Mouse (Mus musculus): ENCODE measurements at regions not wholly inside any gene's neighbourhood (a gene's known extent, or its start where the extent isn't known, plus 50 kb on each side); places are given as distances from the start of the nearest gene placed in this dataset.

DNA sequence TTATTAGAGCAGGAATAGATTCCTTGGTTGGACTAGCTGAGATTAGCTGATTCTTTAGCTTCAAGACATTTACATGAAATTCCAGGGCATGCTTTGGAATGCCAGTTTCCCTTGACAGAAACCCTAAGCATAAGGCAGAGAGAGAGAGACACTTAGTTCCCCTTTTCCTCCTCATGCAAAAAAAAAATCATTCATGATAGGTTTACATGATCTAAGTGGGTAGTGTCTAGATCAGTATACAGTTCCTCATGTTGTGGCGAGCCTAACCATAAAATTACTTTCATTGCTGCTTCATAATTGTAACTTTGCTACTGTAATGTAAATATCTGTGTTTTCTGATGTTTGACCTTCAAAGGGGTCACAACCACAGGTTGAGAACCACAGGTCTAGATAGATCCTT lies 154.3 kb upstream of the Pkn2 start:
- intact Hi-C loops (cut with DNase I), result no loop called here
- DNase-seq (ENCODE audit: low spot score in 2 of 2), result no peak

DNA sequence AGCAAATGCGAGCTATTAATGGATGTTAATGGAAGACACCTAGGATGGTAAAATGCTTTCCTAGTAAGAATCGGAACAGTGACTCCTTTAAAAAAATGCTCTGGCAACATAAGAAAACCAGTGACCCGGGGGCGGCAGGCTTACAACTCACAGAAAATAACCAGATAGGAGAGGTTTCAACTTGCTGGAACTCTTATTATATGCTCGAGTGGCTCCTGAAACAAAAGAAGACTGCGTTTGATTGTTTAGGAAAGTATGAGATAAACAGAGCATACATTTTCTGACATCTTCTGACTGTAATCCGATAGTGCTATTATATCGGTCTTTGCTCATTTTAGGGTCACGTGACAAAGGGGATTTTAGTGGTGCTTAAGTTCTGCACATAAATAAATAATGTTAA lies 152.8 kb upstream of the Pkn2 start:
- intact Hi-C loops (cut with DNase I), result no loop called here
- no peak for DNase-seq (ENCODE audit: low spot score in 2 of 2)

DNA sequence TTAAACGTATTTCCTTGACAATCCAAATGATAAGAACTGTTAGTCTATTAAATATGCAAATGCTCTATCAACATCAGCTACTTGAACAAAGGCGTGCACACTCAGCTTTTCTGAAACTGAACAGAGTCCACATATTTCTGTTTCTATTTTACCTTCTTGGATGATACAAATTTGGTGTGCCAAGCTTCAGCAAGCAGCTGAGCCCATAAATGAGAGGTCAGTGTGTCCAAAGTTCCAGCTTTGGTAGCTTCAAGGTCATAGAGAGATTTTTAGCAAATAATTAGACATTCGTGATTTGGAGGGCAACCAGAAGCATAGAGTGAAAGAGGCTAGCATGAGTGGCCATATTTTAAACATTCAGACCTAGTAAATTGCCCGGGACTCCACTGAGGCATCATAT lies 140.7 kb upstream of the Pkn2 start:
- intact Hi-C loops (cut with DNase I), result no loop called here
- DNase-seq (ENCODE audit: low spot score in 2 of 2), result no peak

DNA sequence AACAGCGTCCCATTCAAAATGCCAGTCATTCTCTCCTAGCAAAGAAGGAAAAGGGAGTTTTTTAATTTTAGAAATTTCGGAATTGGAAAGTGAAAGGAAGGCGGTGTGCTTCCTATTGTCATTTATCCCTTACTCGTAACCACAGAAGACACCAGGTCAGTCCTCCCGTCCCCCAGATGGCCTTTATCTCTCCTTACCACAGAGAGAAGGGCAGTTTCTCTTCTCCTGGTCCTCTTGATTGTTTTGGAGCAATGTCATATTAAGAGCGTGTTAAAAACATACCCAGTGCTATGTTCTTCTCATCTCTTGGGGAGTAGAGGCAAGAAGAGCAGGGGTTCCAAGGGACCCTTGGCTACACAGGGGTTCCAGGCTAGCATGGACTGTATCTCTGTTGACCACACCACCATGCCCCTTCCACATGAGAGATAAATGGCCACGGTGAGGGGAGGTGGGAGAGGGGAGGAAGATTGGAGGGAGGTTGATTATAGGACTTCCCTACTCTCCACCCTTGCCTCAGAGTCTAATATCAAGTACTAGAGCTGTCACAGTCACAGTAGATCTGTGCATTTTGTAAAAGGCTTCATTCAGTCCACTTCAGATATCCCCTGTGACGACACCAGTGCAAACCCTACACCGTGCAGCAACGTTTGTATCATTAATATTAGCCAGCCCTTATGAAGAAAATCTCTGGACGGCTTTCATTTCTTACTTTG lies 139.5 kb upstream of the Pkn2 start:
- DNase-seq (ENCODE audit: low spot score in 2 of 2), result no peak
- intact Hi-C loops (cut with DNase I), result no loop called here

DNA sequence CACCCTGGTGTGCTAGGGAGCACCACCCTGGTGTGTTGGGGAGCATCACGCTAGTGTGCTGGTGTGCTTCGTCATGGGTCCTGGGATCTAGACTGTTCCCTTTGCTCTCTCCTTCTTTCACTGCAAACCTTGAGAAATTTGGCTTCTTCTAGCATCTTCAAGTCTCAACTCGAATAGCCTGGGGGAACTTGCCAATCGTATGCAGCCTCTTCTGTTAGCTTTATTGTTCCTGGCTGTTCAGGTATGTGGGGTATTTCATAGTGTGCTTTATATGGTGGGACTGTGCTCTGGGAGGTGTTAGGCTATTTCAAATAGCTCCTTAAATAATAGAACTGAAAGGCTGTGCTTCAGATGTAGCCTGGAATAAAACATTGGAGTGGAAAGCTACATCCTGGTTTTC lies 135.7 kb upstream of the Pkn2 start:
- intact Hi-C loops (cut with DNase I), result no loop called here
- no peak for DNase-seq (ENCODE audit: low spot score in 2 of 2)

DNA sequence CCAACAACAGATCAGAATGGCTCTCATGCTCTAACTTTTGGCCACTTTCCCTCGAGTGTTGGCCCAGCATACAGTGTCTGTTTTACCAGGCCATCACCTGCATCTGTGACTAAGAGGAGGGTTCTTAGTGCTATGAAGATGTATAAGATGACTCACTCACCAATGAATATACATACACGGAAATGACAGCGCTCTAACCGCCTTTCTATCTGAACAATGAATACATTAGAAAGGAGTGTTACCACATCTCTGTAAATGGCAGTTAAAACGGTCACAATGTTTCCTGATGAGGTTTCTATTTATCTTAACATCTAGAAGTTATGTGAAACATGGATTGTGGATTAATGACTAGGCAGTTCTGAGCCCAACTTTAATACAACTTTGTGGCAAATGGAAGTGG lies 135.0 kb upstream of the Pkn2 start:
- DNase-seq (ENCODE audit: low spot score in 2 of 2), result no peak
- intact Hi-C loops (cut with DNase I), result no loop called here

DNA sequence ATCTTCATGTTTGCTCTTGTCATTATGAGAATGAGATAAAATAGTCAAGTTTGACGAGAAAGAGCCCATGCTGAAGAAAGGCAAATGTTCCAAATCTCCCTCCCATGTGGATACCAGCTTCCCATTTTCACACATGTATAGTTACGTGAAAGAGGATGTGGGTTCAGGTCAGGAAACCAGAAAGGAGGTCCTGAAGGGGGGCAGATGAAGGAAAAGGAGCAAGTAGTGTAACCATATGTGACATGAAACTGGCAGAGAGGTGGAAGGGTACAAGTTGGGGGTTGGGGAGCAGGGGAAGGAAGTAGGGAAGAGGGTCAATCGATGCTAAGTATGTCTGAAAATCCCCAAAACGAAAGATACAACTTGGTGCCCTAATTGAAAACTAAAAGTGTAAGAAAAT lies 132.6 kb upstream of the Pkn2 start:
- intact Hi-C loops (cut with DNase I), result no loop called here
- DNase-seq (ENCODE audit: low spot score in 2 of 2), result no peak

DNA sequence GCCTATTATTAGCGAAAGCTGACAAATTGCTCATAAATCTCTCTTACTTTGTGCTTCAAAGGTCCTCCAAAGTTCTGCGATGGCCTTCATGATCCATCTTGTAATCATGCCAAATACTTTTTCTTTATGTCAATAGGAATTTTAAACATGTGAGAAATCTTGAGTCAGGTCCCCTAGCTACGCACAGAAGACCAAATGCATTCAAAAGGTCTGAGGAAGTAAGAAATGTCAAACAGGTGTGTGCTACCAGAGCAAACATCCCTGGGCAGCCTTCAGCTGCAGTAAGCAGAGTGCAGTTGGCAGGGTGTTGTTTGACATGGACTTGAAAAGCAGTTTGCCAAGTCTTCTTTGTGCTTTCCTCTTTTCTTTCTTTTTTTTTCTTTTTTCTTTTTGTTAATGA lies 125.2 kb upstream of the Pkn2 start:
- no peak for DNase-seq (ENCODE audit: low spot score in 2 of 2)
- intact Hi-C loops (cut with DNase I), result no loop called here

DNA sequence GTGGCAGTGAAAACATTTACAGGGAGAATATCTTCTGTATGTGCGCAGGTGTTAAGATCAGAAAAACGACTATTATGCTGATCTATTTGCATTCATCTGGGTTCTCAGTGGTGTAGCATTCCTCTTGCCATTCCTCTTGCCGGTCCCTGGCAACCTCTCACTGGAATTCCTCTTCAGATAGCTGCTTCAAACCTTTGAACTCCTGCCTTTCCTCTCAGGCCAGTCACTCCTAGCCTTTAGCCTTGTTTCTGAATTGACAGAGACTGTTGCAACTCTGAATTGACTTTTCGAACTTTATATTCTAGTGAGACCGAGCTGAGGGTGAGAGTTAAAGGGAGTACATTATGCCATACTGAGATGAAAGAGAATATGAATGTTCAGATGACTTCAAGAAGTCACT lies 120.1 kb upstream of the Pkn2 start:
- intact Hi-C loops (cut with DNase I), result no loop called here
- no peak for DNase-seq (ENCODE audit: low spot score in 2 of 2)

DNA sequence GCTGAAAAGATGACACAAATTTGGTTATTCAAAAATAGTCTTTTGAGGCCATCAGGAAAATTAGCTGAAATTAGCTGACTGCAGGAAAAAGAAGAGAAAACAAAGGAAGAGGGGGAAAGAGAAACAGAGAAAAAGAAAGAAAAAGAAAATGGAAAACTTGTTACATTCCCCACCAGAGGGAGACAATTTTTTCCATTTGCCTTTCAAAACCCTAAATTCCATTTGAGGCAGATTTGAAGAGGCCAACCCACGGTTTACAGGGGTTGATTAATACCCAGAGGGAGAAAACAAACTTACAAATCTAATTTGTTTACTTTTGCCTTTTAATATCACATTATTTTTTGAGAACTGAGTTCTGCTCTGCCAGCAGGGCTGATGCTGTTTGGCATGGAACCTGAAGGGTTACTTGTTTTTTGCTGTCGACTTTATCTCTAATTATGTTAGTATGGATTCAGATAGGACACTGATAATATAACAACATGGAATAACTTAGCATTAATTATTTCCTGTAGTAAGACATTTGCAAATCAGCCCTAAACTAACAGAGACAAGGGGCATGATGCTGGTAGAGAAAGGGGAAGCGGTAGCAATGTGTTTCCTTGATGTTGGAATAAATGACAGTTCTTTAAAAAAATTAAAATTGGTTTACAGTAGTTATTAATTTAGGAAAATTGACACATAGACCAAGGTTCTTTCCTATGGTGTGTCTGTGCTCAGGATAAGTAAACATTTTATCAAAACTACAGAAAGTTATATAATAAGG lies 114.4 kb upstream of the Pkn2 start:
- intact Hi-C loops (cut with DNase I), result no loop called here

DNA sequence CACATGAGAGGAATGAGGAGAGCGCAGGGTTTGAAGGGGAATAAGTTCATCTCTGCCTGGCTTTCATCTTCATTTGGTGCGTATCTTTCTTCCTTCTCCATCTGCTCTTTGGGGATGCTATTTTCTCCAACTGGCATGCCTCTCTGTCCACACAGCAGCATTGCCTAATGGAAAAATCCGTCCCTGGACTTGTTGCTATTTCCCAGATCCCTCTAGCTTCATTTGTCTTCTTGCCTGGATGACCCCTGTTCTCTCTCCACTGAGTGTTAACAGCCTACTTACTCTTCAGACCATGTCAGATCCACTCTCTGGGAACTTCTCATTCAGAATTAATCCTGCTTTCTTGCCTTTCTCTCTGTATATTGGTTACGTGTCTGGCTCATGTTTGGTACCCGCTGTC lies 102.7 kb upstream of the Pkn2 start:
- DNase-seq (ENCODE audit: low spot score in 2 of 2), result no peak
- intact Hi-C loops (cut with DNase I), result no loop called here

More for the DNA sequence above, 114.4 kb upstream of the Pkn2 start:
- DNase-seq (ENCODE audit: low spot score in 2 of 2), result no peak

DNA sequence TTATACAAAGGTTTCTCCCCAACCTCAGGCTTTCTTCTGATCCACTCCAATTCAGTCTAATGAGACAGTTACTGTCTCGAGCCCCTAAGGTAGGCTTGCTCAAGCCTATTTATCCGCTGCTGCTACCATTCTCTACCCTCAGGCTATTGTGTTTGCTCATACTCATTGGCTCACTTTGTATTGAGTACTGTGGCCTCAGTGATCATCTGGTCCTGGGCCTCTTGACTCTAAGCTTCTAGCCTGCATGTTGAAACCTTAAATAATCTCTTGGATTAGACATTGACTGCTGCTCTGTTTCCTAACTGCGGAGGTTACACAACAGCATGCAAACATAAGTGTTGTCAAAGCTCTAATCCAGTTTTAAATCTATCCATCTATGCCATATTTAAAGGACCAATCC lies 99.4 kb upstream of the Pkn2 start:
- intact Hi-C loops (cut with DNase I), result no loop called here
- DNase-seq (ENCODE audit: low spot score in 2 of 2), result no peak

DNA sequence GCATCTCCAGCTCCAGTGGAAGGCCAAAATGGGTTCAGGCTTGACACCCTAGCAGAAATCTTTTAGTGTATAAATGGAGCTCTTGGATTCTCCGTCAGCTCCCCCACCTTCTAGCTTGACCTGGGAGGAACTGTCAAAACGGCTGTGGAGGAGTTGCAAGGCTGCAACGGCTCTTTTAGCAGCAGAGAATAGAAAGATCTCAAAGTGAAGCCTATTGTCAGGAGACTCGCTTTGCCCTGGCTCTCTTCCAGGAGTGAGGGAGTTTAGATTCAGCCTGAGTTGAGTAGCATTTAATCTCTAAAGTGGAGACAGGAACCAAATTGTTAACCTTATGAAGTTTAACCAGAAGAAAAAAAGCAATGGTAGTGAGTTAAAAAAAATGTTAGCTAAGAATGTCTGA lies 97.4 kb upstream of the Pkn2 start:
- DNase-seq (ENCODE audit: low spot score in 2 of 2), result no peak
- intact Hi-C loops (cut with DNase I), result no loop called here

DNA sequence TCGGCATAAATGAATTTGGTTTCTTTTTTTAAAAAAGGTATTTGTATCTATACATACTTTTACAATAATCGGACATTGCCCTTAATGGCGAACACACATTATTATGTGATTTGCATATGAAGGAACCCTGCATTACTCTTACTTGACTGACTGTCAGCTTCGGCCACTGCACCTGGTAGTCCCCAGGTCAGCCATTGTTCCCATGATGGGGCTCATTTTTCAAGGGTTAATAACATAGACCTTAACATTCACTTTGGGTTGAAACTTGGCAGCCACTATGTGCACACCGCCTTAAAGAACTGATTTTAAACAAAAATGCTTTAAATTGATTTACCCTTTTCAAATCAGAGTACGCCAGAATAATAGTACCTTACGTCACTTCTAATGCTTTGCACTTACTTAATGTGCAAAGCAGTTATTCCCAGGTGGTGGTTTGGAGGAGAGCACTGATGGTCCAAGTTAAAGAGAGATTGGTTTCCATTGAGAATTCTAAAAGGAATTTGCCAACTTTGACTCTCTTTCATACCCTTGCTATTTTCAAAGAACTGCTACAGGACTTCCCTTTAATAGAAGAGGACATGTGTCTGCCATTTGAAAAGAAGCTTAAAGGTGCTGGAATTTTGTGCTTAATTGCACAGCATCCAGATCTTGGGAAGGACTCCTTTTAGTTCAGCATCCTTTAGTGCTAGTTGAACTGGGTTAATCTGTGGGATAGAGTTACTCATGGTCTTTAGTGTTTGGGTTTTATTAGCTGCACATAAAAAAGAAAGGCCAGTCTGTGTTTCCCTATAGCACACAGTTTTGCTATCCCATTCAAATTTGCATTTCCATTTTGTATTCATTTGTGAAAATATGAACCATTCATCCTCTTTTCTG lies 95.0 kb upstream of the Pkn2 start:
- DNase-seq (ENCODE audit: low spot score in 2 of 2), result no peak
- intact Hi-C loops (cut with DNase I), result no loop called here

DNA sequence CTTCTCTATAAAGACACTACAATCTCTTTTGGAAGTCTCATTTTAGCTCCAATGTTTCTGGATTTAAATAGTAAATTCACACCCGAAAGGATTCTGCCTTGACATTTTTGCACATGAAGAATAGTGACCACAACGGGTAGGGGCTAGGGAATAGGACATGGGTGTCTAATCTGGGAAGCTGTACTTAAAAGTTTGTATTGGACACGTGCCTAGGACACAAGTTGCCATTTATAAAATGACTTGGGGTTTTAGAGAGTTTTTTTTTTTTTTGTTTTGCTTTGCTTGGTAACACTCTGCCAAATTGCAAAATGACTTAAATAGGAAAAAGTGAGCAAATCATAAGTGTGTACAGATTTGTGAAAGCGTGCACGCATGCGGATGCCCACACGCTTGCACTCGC lies 93.8 kb upstream of the Pkn2 start:
- no peak for DNase-seq (ENCODE audit: low spot score in 2 of 2)
- intact Hi-C loops (cut with DNase I), result no loop called here

DNA sequence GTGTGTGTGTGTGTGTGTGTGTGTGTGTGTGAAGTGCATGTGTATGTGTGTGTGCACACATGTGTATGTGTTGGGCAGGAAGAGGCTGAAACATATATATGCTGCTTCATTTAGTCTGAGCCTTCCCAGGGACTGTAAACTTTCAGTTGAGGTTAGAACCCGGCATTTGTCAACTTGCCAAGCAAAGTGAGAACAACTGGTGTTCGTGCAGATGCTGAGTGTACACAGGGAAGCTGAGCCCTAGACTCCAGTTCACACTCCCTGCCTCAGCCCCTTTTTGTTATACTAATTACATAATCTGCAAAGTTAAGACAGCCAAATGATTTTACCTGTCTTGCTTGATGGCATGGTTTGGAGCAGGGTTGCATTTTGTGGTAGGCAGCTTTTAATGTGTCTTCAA lies 87.7 kb upstream of the Pkn2 start:
- no peak for DNase-seq (ENCODE audit: low spot score in 2 of 2)
- intact Hi-C loops (cut with DNase I), result no loop called here

DNA sequence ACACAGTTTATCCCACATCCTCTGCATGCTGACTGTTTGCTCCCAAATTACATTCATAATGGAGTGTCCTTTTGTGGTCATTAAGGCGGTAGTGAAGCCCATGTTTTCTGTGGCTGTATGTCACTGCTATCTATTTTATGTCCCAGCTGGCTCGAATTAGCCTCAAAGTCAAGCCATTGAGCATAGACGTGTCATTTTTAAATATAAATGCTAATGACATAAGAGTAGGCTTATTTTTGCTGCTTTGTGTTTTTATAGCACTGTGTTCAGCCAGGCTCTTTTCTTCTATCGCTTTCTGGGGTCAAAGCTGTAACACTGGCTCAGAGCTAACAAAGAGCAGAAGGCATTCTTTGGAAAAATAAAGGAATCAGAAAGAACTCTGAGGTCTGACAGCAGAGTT lies 83.8 kb upstream of the Pkn2 start:
- intact Hi-C loops (cut with DNase I), result no loop called here
- DNase-seq (ENCODE audit: low spot score in 2 of 2), result no peak

DNA sequence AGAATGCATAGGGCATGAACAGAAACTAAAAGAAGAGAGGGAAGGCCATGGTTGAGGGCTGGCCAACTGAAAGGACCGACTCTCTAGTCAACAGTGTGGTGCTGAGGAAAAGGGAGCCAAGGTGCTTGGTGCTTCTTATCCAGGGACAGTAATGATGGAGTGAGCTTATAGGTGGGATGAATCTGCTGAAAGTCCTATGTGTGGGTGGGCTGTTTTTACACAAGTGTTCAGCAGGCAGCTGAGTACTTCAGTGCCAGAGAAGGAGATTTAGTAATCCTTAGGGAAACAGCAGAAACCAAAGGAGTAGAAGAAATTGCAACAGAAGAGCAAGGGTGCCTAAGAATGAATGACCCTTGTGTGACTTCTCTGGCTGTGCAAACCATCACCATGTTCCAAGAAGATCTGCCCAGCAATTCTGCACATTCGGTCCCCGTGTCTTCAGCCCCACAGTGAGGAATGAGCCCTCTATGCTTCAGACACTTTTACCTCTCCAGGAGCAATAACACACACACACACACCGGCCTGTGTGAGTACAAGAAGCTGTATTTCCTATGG lies 82.1 kb upstream of the Pkn2 start:
- intact Hi-C loops (cut with DNase I), result no loop called here
- no peak for DNase-seq (ENCODE audit: low spot score in 2 of 2)

DNA sequence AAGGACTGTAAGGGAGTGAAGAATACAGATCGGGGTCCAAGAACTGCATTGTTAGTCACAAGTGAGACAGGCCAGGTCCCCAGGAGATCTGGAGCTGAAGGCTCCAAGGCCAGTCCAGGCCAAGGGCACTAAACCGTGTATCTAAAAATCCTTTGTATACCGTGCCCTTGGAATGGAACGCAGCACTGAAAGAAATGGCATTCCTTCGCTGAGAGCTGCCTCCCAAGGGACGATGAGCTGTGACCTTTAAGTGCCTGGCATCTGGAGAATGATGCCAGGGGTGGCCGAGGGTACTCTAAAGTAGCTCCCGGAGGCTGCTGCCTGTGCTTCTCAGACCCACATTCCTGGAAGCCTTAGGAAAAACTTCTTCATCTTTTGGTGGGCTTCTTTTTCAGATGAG lies 76.0 kb upstream of the Pkn2 start:
- intact Hi-C loops (cut with DNase I), result no loop called here
- DNase-seq (ENCODE audit: low spot score in 2 of 2), result no peak

DNA sequence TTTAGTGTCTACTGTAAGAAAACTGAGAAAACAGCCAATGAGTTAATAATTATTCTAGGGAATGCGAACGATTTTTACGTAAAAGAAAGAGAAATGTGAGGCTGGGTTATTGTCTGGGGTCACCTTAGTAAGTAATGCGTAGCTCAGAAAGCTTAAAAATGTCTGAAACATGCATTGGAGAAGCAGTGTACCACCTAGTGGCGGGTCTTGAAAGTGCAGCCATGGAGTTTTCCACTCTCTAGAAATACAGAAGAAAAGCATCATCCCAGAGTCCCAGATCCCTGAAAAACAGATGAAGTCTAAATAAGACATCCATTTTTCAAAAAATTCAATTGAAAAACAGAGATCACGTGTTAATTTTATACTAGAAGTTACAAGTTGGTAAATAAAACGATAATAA lies 67.0 kb upstream of the Pkn2 start:
- intact Hi-C loops (cut with DNase I), result no loop called here

More for the DNA sequence above, 67.0 kb upstream of the Pkn2 start:
- DNase-seq (ENCODE audit: low spot score in 2 of 2), result peak in 1 of 2 experiments; percentile 34

Data from left cerebral cortex, postnatal 36 days (tissue).